Mouse (Mus musculus) spleen, embryonic (tissue): ENCODE measurements around the gene Ssr1.

ENCODE experiments used
- CTCF ChIA-PET: fragments of 350-600 bp; sonication (Branson Sonifier 250); formaldehyde crosslinking; loops from one replicate; lab custom pipeline; 2022; lab: Charles Lee

Gene Ssr1

GRCm38 (mm10) chr13:37993704-37994404, at the start of gene Ssr1:
Gene Ssr1, minus strand, starts transcription at chr13:37994217.
- CTCF ChIA-PET: no interaction called here

GRCm38 (mm10) chr13:38037811-38038210, 43.8 kb upstream of the Ssr1 start:
- CTCF ChIA-PET: no interaction called here

GRCm38 (mm10) chr13:38037044-38037687, 43.1 kb upstream of the Ssr1 start, which contains the start of gene Cage1:
Gene Cage1, minus strand, starts transcription at chr13:38037069.
- CTCF ChIA-PET: no interaction called here

GRCm38 (mm10) chr13:38036343-38037043, 42.5 kb upstream of the Ssr1 start, which contains the start of gene Riok1:
Gene Riok1, plus strand, starts transcription at chr13:38036995.
- CTCF ChIA-PET: no interaction called here

- CTCF ChIA-PET: interaction anchor here (0.6 to 0.7 kb wide), 2 partner anchors 10 to 62 kb away, joined by 5 to 11 read pairs; no protein-coding TSS in a partner anchor
Observed at GRCm38 (mm10) chr13:38028407-38028806, 34.4 kb upstream of the Ssr1 start.

- CTCF ChIA-PET: no interaction called here
Observed at GRCm38 (mm10) chr13:38027618-38028248, 33.7 kb upstream of the Ssr1 start.

- CTCF ChIA-PET: no interaction called here
Observed at GRCm38 (mm10) chr13:38025874-38026273, 31.9 kb upstream of the Ssr1 start.

GRCm38 (mm10) chr13:38018791-38019190, 24.8 kb upstream of the Ssr1 start:
- CTCF ChIA-PET: interaction anchor here (0.6 kb wide), 1 partner anchor 10 kb away, joined by 11 read pairs; no protein-coding TSS in a partner anchor

GRCm38 (mm10) chr13:38015591-38015990, 21.6 kb upstream of the Ssr1 start:
- CTCF ChIA-PET: no interaction called here

- CTCF ChIA-PET: no interaction called here
Observed at GRCm38 (mm10) chr13:38012436-38012835, 18.4 kb upstream of the Ssr1 start.

GRCm38 (mm10) chr13:38010444-38010910, 16.5 kb upstream of the Ssr1 start:
- CTCF ChIA-PET: no interaction called here

GRCm38 (mm10) chr13:38009721-38010408, 15.8 kb upstream of the Ssr1 start:
- CTCF ChIA-PET: no interaction called here

- CTCF ChIA-PET: no interaction called here
Observed at GRCm38 (mm10) chr13:38007972-38008371, 14.0 kb upstream of the Ssr1 start.

- CTCF ChIA-PET: no interaction called here
Observed at GRCm38 (mm10) chr13:38002461-38002860, 8.4 kb upstream of the Ssr1 start.

GRCm38 (mm10) chr13:37999713-38000112, 5.7 kb upstream of the Ssr1 start:
- CTCF ChIA-PET: no interaction called here

- CTCF ChIA-PET: no interaction called here
Observed at GRCm38 (mm10) chr13:37994405-37994749, 360 bp upstream of the Ssr1 start.

GRCm38 (mm10) chr13:37993376-37993703, 677 bp downstream of the Ssr1 start:
- CTCF ChIA-PET: no interaction called here

GRCm38 (mm10) chr13:37992638-37993371, 1.2 kb downstream of the Ssr1 start:
- CTCF ChIA-PET: no interaction called here

- CTCF ChIA-PET: no interaction called here
Observed at GRCm38 (mm10) chr13:37989701-37990100, 4.3 kb downstream of the Ssr1 start.

GRCm38 (mm10) chr13:37986166-37986565, 7.9 kb downstream of the Ssr1 start:
- CTCF ChIA-PET: no interaction called here

GRCm38 (mm10) chr13:37981063-37981462, 13.0 kb downstream of the Ssr1 start:
- CTCF ChIA-PET: no interaction called here
